Mouse (Mus musculus) right cerebral cortex, adult 18-20 months (tissue): Measurements from ENCODE around the gene Fhad1.
"Not testable (repeated sequence)": the region's sequence is repeated elsewhere in the genome, so short reads cannot be mapped to it uniquely, and the experiment has no call there.

Experiments
- DNase-seq: peaks from one replicate; pipeline ENCODE4 v3.0.0; 2022; ENCODE audit warnings: mixed read lengths

The Fhad1 gene

GRCm38 (mm10) chr4:142014659-142015608 lies at the start of gene Fhad1:
Gene Fhad1, minus strand, starts transcription at chr4:142015082.
- peak; percentile 62 for DNase-seq

DNA sequence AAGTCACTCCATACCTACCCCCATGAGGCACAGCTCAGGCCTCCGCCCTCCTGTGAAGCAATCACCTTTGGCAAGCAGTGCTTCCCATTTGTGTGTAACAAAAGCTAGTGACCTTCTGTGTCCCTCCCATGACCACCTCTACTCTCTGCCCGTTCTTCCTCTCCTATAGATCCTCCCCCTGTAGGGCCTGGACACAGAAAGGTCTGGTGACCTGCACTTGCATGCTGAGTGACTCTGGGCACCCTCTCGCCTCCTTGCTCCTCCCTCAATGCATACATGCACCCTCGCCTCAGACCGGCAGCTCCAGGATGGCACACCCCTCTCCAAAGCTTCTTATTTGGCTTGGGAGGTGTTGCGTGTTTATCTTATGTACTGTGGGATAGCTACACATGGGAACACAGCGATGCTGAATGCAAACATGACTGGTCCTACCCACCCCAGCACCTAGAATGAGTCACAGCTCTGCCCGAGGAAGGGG lies 48.2 kb upstream of the Fhad1 start:
- no peak for DNase-seq

DNA sequence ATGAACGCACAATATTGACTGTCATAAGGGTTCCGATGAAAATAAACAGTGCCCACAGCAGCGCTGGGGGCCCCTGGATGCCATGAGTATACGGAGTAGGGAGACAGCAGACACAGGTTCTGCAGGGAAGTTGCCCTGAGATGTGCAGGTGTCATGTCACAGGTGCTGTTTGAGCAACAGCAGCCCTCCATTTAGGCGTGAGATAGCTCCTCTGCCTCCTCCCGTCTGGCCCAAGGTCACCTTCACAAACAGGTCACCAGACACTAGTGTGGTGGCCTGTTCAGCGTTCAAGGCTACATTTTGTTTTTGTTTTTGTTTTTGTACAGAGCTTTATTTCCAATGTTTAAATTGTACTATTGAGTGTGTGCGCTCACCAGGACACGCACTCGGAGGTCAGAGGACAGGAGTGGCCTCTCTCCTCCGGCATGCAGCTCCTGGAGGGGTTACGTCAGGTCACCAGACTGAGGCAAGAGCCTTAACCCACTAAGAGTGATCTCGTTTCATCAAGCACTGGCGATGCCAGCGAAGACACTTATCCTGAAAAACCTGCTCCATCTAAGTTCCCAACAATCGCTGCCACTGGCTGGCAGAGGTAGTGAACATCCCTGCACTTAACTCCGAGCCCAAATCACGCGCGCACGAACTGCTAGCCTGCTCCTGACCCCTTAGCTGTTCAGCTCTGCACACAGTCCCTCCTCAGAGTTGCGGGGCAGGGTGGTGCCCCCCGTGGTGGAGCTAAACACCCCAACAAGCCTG lies 46.8 kb upstream of the Fhad1 start:
- DNase-seq: no peak

- no peak for DNase-seq
These were observed 45.8 kb upstream of the Fhad1 start for GRCm38 (mm10) chr4:142060455-142061378.

DNA sequence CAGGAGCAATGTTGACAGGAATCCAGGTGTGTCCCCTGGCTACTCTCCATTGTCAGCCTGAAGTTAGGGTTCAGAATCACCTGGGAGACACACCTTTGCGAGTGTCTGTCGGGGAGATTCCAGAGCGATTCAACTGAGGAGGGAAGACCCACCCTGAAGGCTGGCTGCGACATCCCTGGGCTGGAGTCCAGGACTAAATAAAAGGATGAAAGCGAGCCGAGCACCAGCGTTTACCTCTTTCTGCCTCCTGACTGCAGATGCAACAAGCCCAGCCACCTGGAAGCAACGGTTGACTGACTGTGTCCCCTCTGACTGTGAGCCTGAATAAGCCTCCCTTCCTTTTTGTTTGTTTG lies 44.9 kb upstream of the Fhad1 start:
- DNase-seq: no peak

- DNase-seq: no peak
These were observed 44.4 kb upstream of the Fhad1 start for GRCm38 (mm10) chr4:142059113-142059840.

DNA sequence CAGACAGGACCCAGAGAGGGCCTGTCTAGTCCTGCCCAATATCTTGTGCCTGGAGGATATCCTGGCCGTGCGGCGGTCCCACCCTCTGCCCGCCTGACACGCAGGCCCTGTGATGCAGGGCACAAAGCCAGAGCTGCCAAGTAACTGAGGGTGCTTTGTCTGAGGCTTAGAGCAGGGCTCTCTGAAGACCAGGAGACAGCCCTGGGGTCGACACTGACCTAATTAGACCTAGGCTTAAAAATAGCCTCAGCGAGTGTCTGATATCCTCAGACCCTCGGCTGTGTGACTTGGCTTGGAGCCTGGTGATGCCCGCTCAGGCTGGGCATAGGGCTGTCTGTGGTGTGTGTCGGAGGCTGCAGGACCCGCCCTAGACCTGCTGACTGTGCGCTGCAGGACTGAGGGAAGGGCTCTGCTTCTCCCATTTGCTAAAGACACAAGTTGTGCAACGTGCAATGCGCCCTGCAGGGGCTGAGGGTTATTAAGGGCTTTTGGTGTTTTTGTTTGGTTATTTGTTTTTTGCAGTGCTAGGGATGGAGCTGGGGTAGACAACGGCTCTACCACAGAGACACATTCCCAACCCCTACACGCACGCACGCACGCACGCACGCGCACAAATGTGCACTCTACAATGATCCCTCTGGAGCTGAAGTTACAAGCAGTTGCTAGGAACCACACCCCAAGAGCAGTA lies 42.8 kb upstream of the Fhad1 start:
- DNase-seq: peak; percentile 46

GRCm38 (mm10) chr4:142055600-142055999 lies 40.7 kb upstream of the Fhad1 start:
- DNase-seq: no peak

DNA sequence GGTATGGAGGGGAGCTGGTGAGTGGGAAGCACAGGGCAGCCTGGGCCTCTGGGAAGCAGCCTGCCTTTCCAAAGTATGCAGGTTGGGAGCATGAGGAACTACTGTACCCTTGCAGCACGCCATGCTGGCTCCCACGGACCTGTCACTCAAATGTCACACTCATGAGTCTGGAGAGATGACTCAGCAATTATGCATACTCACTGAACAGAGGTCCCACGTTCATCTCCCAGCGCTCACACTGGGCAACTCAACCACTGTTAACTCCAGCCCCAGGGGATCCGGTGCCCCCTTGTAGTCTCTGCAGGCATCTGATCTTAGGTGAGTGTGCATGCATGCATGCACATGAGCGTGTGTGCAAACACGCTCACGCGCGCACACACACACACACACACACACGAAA lies 39.7 kb upstream of the Fhad1 start:
- DNase-seq: peak; percentile 14

DNA sequence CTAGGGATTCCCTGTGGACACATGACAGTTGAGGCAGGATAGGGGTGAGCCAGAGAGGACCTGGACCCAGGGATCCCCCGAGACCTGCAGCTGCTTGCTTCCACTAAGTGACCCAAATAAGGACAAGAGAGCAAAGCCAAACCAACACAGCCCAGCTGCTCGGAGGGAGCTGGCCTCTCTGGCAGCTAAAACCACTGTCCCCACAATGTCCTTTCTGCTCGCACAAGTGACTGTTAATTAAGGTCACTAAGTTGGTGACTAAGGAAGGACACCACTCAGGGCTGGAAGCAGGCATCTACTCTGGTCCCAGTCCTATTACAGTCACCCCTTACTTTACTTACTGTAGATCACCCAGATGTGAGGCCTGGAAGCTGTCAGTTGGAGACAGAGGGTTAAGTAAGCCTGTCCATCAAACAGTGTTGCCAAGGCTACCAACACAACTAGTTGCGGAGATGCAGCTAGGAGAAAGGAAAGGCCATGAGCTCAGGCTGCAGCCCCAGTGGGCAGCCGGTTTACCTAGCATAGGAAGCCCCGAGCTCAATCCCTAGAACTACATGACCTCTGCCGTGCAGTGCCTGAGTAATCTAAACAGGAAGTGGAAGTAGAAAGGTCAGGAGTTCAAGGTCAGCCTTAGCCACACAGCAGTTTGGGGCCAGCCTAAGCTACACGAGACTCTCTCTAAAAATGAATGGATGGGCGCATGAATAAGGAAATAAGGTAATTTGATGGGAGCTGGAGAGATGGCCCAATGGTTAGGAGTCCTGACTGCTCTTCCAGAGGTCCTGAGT lies 39.0 kb upstream of the Fhad1 start:
- no peak for DNase-seq

DNA sequence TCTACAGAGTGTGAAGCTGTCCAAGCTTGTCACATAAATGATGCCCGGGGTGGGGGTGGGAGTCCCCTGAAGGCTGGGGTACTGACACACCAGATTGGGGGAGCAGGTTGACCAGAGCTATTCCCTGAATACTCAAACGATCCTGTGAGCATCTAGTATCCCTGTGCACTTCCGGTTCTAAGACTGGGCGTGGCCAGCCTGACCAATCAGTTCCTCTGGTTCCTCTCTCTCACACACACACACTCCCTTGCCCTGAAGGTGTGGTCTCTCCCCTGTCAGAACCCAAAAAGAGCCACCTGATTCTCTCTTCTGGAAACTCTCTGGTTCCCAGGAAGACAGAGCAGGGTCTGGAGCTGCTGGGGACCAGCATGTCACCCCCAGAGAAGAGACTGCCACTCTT lies 38.4 kb upstream of the Fhad1 start:
- no peak for DNase-seq

DNA sequence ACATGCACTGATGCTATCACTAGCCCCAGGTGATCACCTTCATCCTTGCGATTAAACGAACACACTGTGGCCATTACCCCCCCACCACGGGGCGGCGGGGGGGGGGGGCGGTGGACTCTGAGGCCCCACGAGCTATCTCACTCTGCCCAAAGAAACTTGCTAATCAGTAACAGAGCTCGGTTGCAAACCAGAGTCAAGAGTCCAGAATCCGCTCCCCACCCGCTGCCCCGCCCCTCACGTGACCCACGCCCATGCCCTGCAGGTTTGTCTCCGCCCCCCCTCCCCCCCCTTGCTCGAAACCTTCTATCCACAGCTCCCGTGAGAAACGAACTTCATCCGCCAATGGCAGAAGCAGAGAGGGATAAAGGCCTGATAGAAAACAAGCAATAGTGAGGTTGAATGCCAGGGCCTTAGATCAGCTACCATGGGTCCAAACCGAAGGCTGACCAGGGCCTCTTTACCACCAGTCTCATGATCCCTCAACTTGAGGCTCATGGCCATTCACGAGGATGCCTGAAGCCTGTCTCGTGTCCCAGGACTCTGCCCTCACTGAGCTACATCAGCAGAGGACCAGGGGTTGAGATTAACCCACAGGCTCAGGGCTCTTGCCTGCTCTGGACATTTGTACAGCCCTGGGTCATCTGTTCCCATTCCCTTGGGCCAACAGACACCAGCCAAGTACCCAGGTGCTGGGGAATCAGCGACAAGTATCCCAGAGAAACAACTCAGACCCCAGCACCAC lies 37.7 kb upstream of the Fhad1 start:
- no peak for DNase-seq

GRCm38 (mm10) chr4:142051883-142052282 lies 37.0 kb upstream of the Fhad1 start:
- not testable (repeated sequence) for DNase-seq

GRCm38 (mm10) chr4:142049963-142050362 lies 35.1 kb upstream of the Fhad1 start:
- no peak for DNase-seq

- no peak for DNase-seq
These were observed 33.5 kb upstream of the Fhad1 start for GRCm38 (mm10) chr4:142048391-142048790.

DNA sequence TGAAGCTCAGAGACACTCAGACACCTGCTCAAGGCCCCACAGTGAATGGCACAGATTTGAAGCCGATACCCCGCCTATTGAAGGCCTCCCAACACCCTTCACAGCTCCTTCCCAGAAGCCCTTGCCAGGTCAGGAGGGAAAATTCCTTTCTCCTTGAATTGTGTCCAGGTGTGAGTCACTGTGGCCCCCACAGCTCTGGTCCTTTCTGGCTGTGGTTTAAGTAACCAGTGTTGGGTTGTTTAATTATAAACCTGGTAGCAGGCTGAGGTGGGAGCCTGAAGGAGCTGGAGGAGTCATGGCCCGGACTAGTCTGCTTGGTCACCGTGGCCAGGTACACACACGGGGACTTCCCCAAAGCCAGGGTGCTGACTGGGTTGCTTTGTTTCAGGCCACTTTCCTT lies 32.1 kb upstream of the Fhad1 start:
- no peak for DNase-seq

DNA sequence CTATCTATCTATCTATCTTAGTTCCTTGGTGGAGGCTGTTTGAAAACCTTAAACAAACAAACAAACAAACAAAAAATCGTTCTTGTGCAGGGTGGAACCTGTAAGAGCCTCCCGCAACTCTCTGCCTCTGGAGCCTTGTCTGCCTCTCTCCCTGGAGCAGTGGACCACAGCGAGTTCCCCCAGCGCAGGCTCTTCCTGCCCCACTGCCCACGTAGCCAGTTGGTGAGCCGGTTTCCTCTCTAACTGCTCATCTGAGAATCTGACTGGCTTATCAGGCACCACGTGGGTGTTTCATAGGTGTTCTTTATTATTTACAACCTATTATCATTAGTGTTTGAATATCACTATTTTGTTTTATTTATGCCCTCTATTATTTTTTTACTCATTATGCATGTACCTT lies 31.6 kb upstream of the Fhad1 start:
- DNase-seq: no peak

- DNase-seq: no peak
These were observed 30.8 kb upstream of the Fhad1 start for GRCm38 (mm10) chr4:142045595-142046163.

GRCm38 (mm10) chr4:142044452-142044851 lies 29.6 kb upstream of the Fhad1 start:
- DNase-seq: no peak
